Mouse (Mus musculus) spleen, adult 2 months (tissue): ENCODE measurements at regions not wholly inside any gene's neighbourhood (a gene's known extent, or its start where the extent isn't known, plus 50 kb on each side); places are given as distances from the start of the nearest gene placed in this dataset.

ENCODE experiments used
- CTCF ChIP-seq: fragments of 200-500 bp; IDR thresholded peaks from 2 replicates; pipeline ENCODE4 v1.5.1; 2011; ENCODE audit warnings: mild to moderate bottlenecking, inconsistent platforms; ENCODE audit not compliant: insufficient read depth, insufficient read length, insufficient replicate concordance; ENCODE audit errors: extremely low read depth
- POLR2A ChIP-seq: fragments of 200-500 bp; IDR thresholded peaks from 2 replicates; pipeline ENCODE4 v1.6.1; 2011; ENCODE audit warnings: low read depth, low read length, inconsistent platforms

GRCm38 (mm10) chr2:166375639-166376038, 220.2 kb upstream of the Sulf2 start:
- TF ChIP-seq CTCF = no peak
- TF ChIP-seq POLR2A = no peak
